Mouse (Mus musculus) regulatory T cell (primary cell): ENCODE results near the gene Prex1.

Experiments used
- in situ Hi-C: fragments of 300-600 bp; cut with MboI, MseI; formaldehyde crosslinking; loops from one replicate; pipeline ENCODE4 v1.15.1; 2025; ENCODE audit warnings: high pct_unique_total_duplicates

Prex1 gene

GRCm38 (mm10) chr2:166691602-166692509, 21.8 kb downstream of the Prex1 start:
- in situ Hi-C loops, result no loop called here

GRCm38 (mm10) chr2:166686917-166687316, 26.7 kb downstream of the Prex1 start:
- in situ Hi-C loops, result no loop called here

- in situ Hi-C loops, result no loop called here
Observed at GRCm38 (mm10) chr2:166685824-166686223, 27.8 kb downstream of the Prex1 start.

GRCm38 (mm10) chr2:166683885-166684544, 29.6 kb downstream of the Prex1 start:
- in situ Hi-C loops, result no loop called here

- in situ Hi-C loops, result no loop called here
Observed at GRCm38 (mm10) chr2:166682866-166683265, 30.8 kb downstream of the Prex1 start.

GRCm38 (mm10) chr2:166678959-166679759, 34.5 kb downstream of the Prex1 start:
- in situ Hi-C loops, result loop anchor here (5.0 kb wide), 1 partner anchor 52 kb away; no protein-coding TSS in a partner anchor

GRCm38 (mm10) chr2:166676933-166677332, 36.7 kb downstream of the Prex1 start:
- in situ Hi-C loops, result loop anchor here (5.0 kb wide), 1 partner anchor 50 kb away; no protein-coding TSS in a partner anchor

- in situ Hi-C loops, result loop anchor here (5.0 kb wide), 1 partner anchor 49 kb away; no protein-coding TSS in a partner anchor
Observed at GRCm38 (mm10) chr2:166676498-166676897, 37.1 kb downstream of the Prex1 start.

GRCm38 (mm10) chr2:166675588-166676444, 37.8 kb downstream of the Prex1 start:
- in situ Hi-C loops, result loop anchor here (5.0 kb wide), 1 partner anchor 49 kb away; no protein-coding TSS in a partner anchor

- in situ Hi-C loops, result loop anchor here (5.0 kb wide), 1 partner anchor 47 kb away; no protein-coding TSS in a partner anchor
Observed at GRCm38 (mm10) chr2:166674693-166675092, 38.9 kb downstream of the Prex1 start.

GRCm38 (mm10) chr2:166673951-166674350, 39.7 kb downstream of the Prex1 start:
- in situ Hi-C loops, result no loop called here

GRCm38 (mm10) chr2:166672171-166672965, 41.3 kb downstream of the Prex1 start:
- in situ Hi-C loops, result no loop called here

GRCm38 (mm10) chr2:166671614-166672013, 42.0 kb downstream of the Prex1 start:
- in situ Hi-C loops, result no loop called here

GRCm38 (mm10) chr2:166671019-166671418, 42.6 kb downstream of the Prex1 start:
- in situ Hi-C loops, result no loop called here

GRCm38 (mm10) chr2:166669922-166670321, 43.7 kb downstream of the Prex1 start:
- in situ Hi-C loops, result no loop called here

- in situ Hi-C loops, result no loop called here
Observed at GRCm38 (mm10) chr2:166667790-166668695, 45.6 kb downstream of the Prex1 start.

- in situ Hi-C loops, result no loop called here
Observed at GRCm38 (mm10) chr2:166666175-166666574, 47.5 kb downstream of the Prex1 start.

- in situ Hi-C loops, result no loop called here
Observed at GRCm38 (mm10) chr2:166665244-166665922, 48.2 kb downstream of the Prex1 start.
